Mouse (Mus musculus): ENCODE results near the gene Lrrc42. TPM values are rescaled to one million over a fixed set of nuclear protein-coding genes. Genes with fewer than 3 reads are reported as not detected.

Gene Lrrc42
- total and polyA plus RNA-seq, 2 experiments, result 6.3 to 11.4 TPM

DNA sequence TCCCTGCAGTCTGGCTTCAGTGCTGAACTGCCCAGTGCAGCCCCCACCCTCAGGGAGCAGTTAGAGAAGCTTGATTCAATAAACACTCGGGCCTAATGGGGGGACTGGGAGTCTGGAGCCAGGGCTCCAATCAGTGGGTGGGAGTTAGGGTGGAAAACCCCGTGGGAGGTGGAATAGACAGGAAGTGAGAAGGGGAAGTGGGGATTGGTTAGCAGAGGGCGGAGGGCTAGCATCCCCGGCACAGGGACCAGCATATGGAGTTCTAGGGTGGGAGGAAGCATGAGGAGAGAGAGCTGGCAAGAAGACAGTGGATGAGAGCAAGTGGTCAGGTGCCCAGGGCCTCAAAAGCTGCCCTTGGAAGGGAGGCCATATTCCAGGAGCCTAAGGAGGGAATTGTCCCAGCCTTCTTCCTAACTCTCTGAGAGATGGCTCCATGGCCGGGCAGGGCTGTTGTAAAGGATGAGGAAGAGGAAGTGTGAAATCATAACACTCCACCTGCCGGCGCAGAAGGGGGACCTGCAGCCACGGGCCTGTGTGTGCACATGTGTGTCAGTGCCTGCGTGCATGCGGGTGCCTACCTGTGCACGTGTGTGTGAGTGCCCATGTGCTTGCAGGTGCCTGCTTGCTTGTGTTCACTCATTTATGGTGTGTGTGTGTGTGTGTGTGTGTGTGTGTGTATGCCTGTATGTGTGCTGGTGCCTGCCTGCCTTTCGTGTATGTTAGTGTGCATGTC, 39.9 kb downstream of the Lrrc42 start:
- no peaks in the 10 kb centered on the region for H3K27me3 ChIP-seq (ENCODE audit: control insufficient read depth, insufficient read depth, low read length)
- whole genome bisulfite sequencing, result 78% methylated on average over 12 of the region's 12 CpGs
- no peak overlapping the region for H3K9ac ChIP-seq (ENCODE audit: low read depth, low read length)
- TF ChIP-seq CTCF (IDR thresholded peaks at IDR 0.05; ENCODE audit: low read depth, low read length) (no peak), POLR2A (IDR thresholded peaks at IDR 0.05; ENCODE audit: extremely low read depth, insufficient read depth, low read length) (no peak)
- no peaks in the 10 kb centered on the region for H3K36me3 ChIP-seq (ENCODE audit: control insufficient read depth, insufficient read depth, low read length)
- H3K4me1 ChIP-seq (ENCODE audit: control insufficient read depth, insufficient read depth, low read length), result no peaks in the 10 kb centered on the region
- H3K27ac ChIP-seq (replicated peaks; ENCODE audit: insufficient read depth, low read depth, low read length), result no peak overlapping the region
- H3K79me2 ChIP-seq (ENCODE audit: control insufficient read depth, insufficient read depth, low read length), result no peaks in the 10 kb centered on the region
- DNase-seq (ENCODE audit: extremely low read depth, low read depth, low spot score), result no peak
- no peak overlapping the region for H3K4me3 ChIP-seq (ENCODE audit: insufficient read depth, low read depth, low read length)

DNA sequence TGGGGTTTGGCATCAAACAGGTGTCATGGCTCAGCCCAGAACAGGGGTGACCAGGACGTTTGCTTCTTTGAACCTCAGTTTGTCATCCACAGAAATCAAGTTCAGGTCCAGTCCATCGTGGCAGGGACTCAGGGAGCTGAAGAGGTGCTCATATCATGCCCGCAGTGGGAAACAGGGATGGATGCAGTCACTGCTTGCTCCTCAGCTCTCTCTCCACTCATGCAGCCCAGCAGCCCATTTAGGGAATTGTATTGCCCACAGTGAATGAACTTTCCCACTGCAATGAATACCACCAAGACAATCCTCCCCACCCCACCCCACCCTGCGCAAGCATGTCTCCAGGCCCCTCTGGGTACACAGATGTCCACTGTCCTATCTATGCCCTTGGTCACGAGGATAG, 41.4 kb downstream of the Lrrc42 start:
- Histone ChIP-seq H3K79me2 (ENCODE audit: control insufficient read depth, insufficient read depth, low read length) (no peaks in the 10 kb centered on the region), H3K4me3 (ENCODE audit: insufficient read depth, low read depth, low read length) (no peak overlapping the region), H3K27me3 (ENCODE audit: control insufficient read depth, insufficient read depth, low read length) (no peaks in the 10 kb centered on the region), H3K4me1 (ENCODE audit: control insufficient read depth, insufficient read depth, low read length) (no peaks in the 10 kb centered on the region), H3K27ac (replicated peaks; ENCODE audit: insufficient read depth, low read depth, low read length) (no peak overlapping the region), H3K36me3 (ENCODE audit: control insufficient read depth, insufficient read depth, low read length) (no peaks in the 10 kb centered on the region), H3K9ac (ENCODE audit: low read depth, low read length) (no peak overlapping the region)
- no peak for TF ChIP-seq POLR2A (IDR thresholded peaks at IDR 0.05; ENCODE audit: extremely low read depth, insufficient read depth, low read length)
- no peak for TF ChIP-seq CTCF (IDR thresholded peaks at IDR 0.05; ENCODE audit: low read depth, low read length)
- no peak for DNase-seq (ENCODE audit: extremely low read depth, low read depth, low spot score)
- 91% methylated on average over 5 of the region's 5 CpGs for WGBS

DNA sequence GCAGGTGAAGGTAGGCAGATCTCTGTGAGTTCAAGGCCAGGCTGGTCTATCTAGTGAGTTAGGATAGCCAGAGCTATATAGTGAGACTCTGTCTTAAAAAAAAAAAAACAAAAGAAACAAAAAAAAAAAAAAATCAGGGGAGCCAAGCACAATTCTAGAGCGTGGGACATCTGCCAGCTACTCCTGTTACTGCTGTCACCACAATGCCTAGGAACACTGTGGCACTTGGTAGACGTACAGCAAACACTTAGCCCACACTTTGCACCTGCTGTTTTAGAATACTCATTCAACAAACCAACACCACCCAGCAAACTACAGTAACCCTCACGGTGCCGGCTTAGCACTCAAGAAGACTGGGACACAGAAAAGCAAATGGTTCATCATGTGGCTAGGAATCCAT, 41.9 kb downstream of the Lrrc42 start:
- no peak for DNase-seq (ENCODE audit: extremely low read depth, low read depth, low spot score)
- H3K27me3 ChIP-seq (ENCODE audit: control insufficient read depth, insufficient read depth, low read length), result no peaks in the 10 kb centered on the region
- H3K36me3 ChIP-seq (ENCODE audit: control insufficient read depth, insufficient read depth, low read length), result no peaks in the 10 kb centered on the region
- no peak overlapping the region for H3K27ac ChIP-seq (replicated peaks; ENCODE audit: insufficient read depth, low read depth, low read length)
- H3K4me1 ChIP-seq (ENCODE audit: control insufficient read depth, insufficient read depth, low read length), result no peaks in the 10 kb centered on the region
- no peak overlapping the region for H3K9ac ChIP-seq (ENCODE audit: low read depth, low read length)
- 70% methylated on average over 4 of the region's 4 CpGs for WGBS
- no peak for TF ChIP-seq POLR2A (IDR thresholded peaks at IDR 0.05; ENCODE audit: extremely low read depth, insufficient read depth, low read length)
- TF ChIP-seq CTCF (IDR thresholded peaks at IDR 0.05; ENCODE audit: low read depth, low read length), result no peak
- no peak overlapping the region for H3K4me3 ChIP-seq (ENCODE audit: insufficient read depth, low read depth, low read length)
- H3K79me2 ChIP-seq (ENCODE audit: control insufficient read depth, insufficient read depth, low read length), result no peaks in the 10 kb centered on the region

DNA sequence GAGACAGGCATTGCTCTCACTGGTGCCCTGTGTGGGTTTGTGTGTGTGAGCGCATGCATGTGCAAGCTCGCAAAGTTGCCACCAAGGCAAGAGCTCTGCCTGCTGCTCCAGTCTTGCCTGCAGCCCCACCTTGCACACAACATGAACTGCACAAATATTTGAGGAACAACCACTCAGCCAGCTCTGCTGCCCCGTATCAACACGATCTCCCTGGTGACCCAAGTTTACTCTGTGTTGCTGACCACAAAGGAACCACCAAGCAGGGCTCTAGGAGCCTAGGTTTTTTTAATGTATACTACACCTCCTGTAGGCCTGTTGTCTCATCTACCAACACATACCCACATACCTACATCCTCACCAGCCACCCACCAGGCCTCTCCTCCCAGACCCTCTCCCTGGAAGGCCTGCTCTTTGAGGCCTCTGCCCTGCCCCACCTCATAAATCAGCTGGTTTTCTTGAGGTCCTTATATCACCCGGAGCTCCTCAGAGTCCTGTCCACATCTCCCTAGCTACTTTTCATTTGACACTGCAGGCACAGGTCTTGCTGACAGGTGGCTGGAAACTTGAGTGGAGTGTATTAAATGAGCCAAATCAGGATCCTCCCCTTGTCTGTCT, 42.7 kb downstream of the Lrrc42 start:
- 29% methylated on average over 5 of the region's 5 CpGs for WGBS
- H3K27ac ChIP-seq (replicated peaks; ENCODE audit: insufficient read depth, low read depth, low read length), result no peak overlapping the region
- TF ChIP-seq POLR2A (IDR thresholded peaks at IDR 0.05; ENCODE audit: extremely low read depth, insufficient read depth, low read length), result no peak
- TF ChIP-seq CTCF (IDR thresholded peaks at IDR 0.05; ENCODE audit: low read depth, low read length), result no peak
- H3K36me3 ChIP-seq (ENCODE audit: control insufficient read depth, insufficient read depth, low read length), result no peaks in the 10 kb centered on the region
- no peak overlapping the region for H3K9ac ChIP-seq (ENCODE audit: low read depth, low read length)
- H3K27me3 ChIP-seq (ENCODE audit: control insufficient read depth, insufficient read depth, low read length), result no peaks in the 10 kb centered on the region
- DNase-seq (ENCODE audit: extremely low read depth, low read depth, low spot score), result no peak
- no peak overlapping the region for H3K4me3 ChIP-seq (ENCODE audit: insufficient read depth, low read depth, low read length)
- H3K4me1 ChIP-seq (ENCODE audit: control insufficient read depth, insufficient read depth, low read length), result no peaks in the 10 kb centered on the region
- no peaks in the 10 kb centered on the region for H3K79me2 ChIP-seq (ENCODE audit: control insufficient read depth, insufficient read depth, low read length)

DNA sequence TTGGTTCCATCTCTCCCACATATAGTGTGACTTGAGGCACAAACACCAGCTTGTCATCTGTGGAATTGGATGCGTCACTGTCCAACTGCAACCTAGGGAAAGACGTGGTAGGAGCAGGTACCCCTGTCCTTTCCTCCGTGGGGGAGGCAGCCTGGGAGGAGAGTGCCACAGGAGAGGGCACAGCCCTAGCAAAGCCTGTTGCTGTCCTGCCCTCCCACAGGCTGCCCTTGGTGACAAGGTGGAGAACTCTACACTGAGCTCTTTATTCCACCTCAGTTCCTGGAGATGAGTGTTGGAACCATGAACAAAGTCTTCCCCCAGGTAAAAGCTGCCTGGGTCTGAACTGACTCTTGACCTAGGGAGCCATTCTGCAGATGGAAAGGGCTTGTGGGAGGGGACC, 44.5 kb downstream of the Lrrc42 start, which contains the start of gene Ldlrad1:
Gene Ldlrad1, plus strand, starts transcription at position 301 of the 400 bp plus-strand sequence.
- peaks cover 8% of the 10 kb centered on the region for H3K36me3 ChIP-seq (ENCODE audit: control insufficient read depth, insufficient read depth, low read length)
- DNase-seq (ENCODE audit: extremely low read depth, low read depth, low spot score), result no peak
- H3K4me3 ChIP-seq (ENCODE audit: insufficient read depth, low read depth, low read length), result no peak within 1 kb of the TSS
- no peak within 1 kb of the TSS for H3K9ac ChIP-seq (ENCODE audit: low read depth, low read length)
- no peaks in the 10 kb centered on the region for H3K4me1 ChIP-seq (ENCODE audit: control insufficient read depth, insufficient read depth, low read length)
- H3K79me2 ChIP-seq (ENCODE audit: control insufficient read depth, insufficient read depth, low read length), result no peaks in the 10 kb centered on the region
- no peaks in the 10 kb centered on the region for H3K27me3 ChIP-seq (ENCODE audit: control insufficient read depth, insufficient read depth, low read length)
- H3K27ac ChIP-seq (replicated peaks; ENCODE audit: insufficient read depth, low read depth, low read length), result no peak within 1 kb of the TSS
- 94% methylated on average over 3 of the region's 3 CpGs for WGBS
- no peak for TF ChIP-seq POLR2A (IDR thresholded peaks at IDR 0.05; ENCODE audit: extremely low read depth, insufficient read depth, low read length)
- no peak for TF ChIP-seq CTCF (IDR thresholded peaks at IDR 0.05; ENCODE audit: low read depth, low read length)

DNA sequence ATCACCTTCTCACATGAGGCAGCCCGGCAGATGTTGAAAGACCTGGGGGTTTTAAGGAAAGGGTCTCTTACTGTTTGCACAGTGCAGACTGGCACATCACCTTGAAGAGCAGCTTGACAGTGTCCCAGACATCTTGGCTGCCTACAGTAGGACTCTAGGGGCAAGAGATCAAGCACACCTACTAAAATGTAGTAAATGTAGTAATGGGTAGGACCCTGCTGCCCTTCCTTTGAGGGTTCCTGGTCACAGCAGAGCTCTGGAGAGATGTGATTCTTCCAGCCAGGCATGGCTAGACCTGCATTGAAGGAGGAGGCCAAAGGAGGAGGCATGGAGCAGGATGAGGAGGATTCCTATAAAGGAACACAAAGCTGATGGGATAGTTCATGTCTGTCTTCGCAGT, 46.3 kb downstream of the Lrrc42 start:
- H3K36me3 ChIP-seq (ENCODE audit: control insufficient read depth, insufficient read depth, low read length), result peaks cover 19% of the 10 kb centered on the region
- no peak for DNase-seq (ENCODE audit: extremely low read depth, low read depth, low spot score)
- 95% methylated on average over 2 of the region's 2 CpGs for WGBS
- no peaks in the 10 kb centered on the region for H3K4me1 ChIP-seq (ENCODE audit: control insufficient read depth, insufficient read depth, low read length)
- no peaks in the 10 kb centered on the region for H3K27me3 ChIP-seq (ENCODE audit: control insufficient read depth, insufficient read depth, low read length)
- no peak overlapping the region for H3K4me3 ChIP-seq (ENCODE audit: insufficient read depth, low read depth, low read length)
- H3K79me2 ChIP-seq (ENCODE audit: control insufficient read depth, insufficient read depth, low read length), result no peaks in the 10 kb centered on the region
- TF ChIP-seq CTCF (IDR thresholded peaks at IDR 0.05; ENCODE audit: low read depth, low read length), result no peak
- TF ChIP-seq POLR2A (IDR thresholded peaks at IDR 0.05; ENCODE audit: extremely low read depth, insufficient read depth, low read length), result no peak
- H3K9ac ChIP-seq (ENCODE audit: low read depth, low read length), result no peak overlapping the region
- H3K27ac ChIP-seq (replicated peaks; ENCODE audit: insufficient read depth, low read depth, low read length), result no peak overlapping the region
